Mouse (Mus musculus): ENCODE measurements at regions not wholly inside any gene's neighbourhood (a gene's known extent, or its start where the extent isn't known, plus 50 kb on each side); places are given as distances from the start of the nearest gene placed in this dataset.
"Not testable (repeated sequence)": the region's sequence is repeated elsewhere in the genome, so short reads cannot be mapped to it uniquely, and the experiment has no call there.

DNA sequence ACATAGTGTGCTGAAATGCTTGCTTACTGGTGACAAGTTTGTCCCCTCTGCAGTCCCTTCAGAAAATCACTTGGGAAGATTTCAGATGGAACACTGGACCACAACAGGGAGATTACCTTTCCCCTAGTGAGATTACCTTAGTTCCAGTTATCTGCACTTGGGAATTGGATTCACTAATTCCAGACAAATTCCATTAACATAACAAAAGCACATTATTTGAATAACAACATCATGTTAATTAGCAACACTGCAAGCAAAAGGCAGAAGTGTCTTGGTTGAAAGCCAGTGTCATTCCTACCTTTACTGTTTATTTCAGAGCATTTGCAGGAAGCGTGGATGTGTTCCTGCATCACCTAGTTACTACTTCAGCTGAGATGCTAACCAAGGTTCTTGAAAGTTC is 355.6 kb downstream of the Impad1 start:
- H3K27me3 ChIP-seq (ENCODE audit: control insufficient read depth, insufficient read depth, low read length), result no peaks in the 10 kb centered on the region
- 69% methylated on average over 1 of the region's 1 CpGs for WGBS
- no peak overlapping the region for H3K9ac ChIP-seq (ENCODE audit: low read length)
- H3K4me2 ChIP-seq (ENCODE audit: low read depth, low read length), result no peak overlapping the region
- H3K4me3 ChIP-seq (ENCODE audit: low read length), result no peak overlapping the region
- H3K9me3 ChIP-seq (replicated peaks; ENCODE audit: control insufficient read depth, low read length), result no peaks in the 10 kb centered on the region
- ATAC-seq (replicated peaks; ENCODE audit: extremely low read depth, insufficient read depth, low FRiP score), result no peak
- no peak overlapping the region for H3K27ac ChIP-seq (ENCODE audit: low read length)
- H3K4me1 ChIP-seq (ENCODE audit: control insufficient read depth, insufficient read depth, low read length), result no peaks in the 10 kb centered on the region
- H3K36me3 ChIP-seq (ENCODE audit: control insufficient read depth, insufficient read depth), result no peaks in the 10 kb centered on the region

DNA sequence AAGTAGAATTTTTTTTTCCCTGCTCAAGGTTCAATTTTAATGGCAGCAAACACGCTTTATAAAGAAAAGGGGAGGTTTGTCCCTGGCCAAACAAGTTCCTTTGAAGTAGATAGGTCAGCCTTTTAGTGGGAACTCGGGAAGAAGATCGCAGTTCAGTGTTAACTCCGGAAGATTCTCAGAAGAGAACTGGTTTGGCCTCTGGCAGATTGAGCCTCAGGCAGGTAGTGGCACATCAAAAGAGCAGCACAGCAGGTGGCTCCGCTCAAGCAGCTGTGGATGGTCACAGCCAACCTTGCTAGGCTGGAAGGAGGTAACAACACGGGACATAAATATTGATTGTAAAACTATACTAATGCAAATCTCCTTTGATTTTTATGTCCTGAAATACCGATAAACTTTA is 347.2 kb upstream of the Sdr16c6 start:
- not testable (repeated sequence) for H3K27ac ChIP-seq (ENCODE audit: low read length); H3K4me2 ChIP-seq (ENCODE audit: low read depth, low read length); H3K36me3 ChIP-seq (ENCODE audit: control insufficient read depth, insufficient read depth); H3K4me3 ChIP-seq (ENCODE audit: low read length); ATAC-seq (replicated peaks; ENCODE audit: extremely low read depth, insufficient read depth, low FRiP score); H3K4me1 ChIP-seq (ENCODE audit: control insufficient read depth, insufficient read depth, low read length); H3K27me3 ChIP-seq (ENCODE audit: control insufficient read depth, insufficient read depth, low read length); H3K9me3 ChIP-seq (replicated peaks; ENCODE audit: control insufficient read depth, low read length); H3K9ac ChIP-seq (ENCODE audit: low read length)
- 34% methylated on average over 7 of the region's 7 CpGs for WGBS

DNA sequence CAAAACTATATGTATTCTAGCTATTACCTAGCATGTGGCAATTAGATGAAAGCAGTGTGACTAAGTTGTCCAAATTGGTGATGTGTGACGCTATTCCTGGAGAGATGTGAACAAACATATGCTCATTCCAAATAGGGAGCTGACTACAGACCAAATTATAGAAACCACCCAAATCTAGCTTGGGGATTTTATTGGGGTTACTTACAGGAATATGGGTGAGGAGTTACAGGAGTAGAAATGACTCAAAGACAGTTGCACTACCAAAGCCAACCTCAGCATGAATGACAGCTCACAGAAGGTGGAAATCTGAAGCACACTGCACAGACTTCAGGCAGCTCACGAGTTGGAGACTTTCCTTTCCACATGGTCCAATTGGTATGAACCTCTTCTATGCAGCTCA is 326.5 kb upstream of the Sdr16c6 start:
- Histone ChIP-seq H3K36me3 (ENCODE audit: control insufficient read depth, insufficient read depth) (no peaks in the 10 kb centered on the region), H3K9ac (ENCODE audit: low read length) (no peak overlapping the region), H3K4me3 (ENCODE audit: low read length) (no peak overlapping the region), H3K27ac (ENCODE audit: low read length) (no peak overlapping the region), H3K27me3 (ENCODE audit: control insufficient read depth, insufficient read depth, low read length) (no peaks in the 10 kb centered on the region), H3K9me3 (replicated peaks; ENCODE audit: control insufficient read depth, low read length) (no peaks in the 10 kb centered on the region), H3K4me1 (ENCODE audit: control insufficient read depth, insufficient read depth, low read length) (no peaks in the 10 kb centered on the region), H3K4me2 (ENCODE audit: low read depth, low read length) (no peak overlapping the region)
- WGBS, result 65% methylated on average over 2 of the region's 2 CpGs
- ATAC-seq (replicated peaks; ENCODE audit: extremely low read depth, insufficient read depth, low FRiP score), result no peak

DNA sequence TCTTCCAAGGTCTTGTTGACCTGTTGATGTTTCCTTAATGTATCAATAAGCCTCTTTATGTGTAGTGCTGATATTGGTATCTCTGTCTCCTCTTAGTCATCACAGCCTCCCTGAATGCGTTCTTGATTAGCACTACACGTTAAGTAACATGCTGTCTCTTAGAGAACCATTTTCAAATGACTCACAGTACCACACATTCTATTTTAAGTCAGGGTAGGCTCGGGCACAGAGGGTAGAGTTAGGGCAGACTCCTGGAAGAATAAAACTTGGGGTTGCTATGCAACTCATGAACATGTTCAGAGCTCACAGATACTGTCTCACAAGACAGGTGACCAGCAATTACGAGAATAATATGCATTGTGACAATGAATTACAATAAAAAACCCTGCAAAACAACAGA is 320.1 kb upstream of the Sdr16c6 start:
- Histone ChIP-seq H3K27me3 (ENCODE audit: control insufficient read depth, insufficient read depth, low read length) (no peaks in the 10 kb centered on the region), H3K36me3 (ENCODE audit: control insufficient read depth, insufficient read depth) (no peaks in the 10 kb centered on the region), H3K9me3 (replicated peaks; ENCODE audit: control insufficient read depth, low read length) (no peaks in the 10 kb centered on the region), H3K4me3 (ENCODE audit: low read length) (no peak overlapping the region), H3K4me2 (ENCODE audit: low read depth, low read length) (no peak overlapping the region), H3K27ac (ENCODE audit: low read length) (no peak overlapping the region), H3K4me1 (ENCODE audit: control insufficient read depth, insufficient read depth, low read length) (no peaks in the 10 kb centered on the region), H3K9ac (ENCODE audit: low read length) (no peak overlapping the region)
- WGBS, result 55% methylated on average over 4 of the region's 4 CpGs
- ATAC-seq (replicated peaks; ENCODE audit: extremely low read depth, insufficient read depth, low FRiP score), result no peak

DNA sequence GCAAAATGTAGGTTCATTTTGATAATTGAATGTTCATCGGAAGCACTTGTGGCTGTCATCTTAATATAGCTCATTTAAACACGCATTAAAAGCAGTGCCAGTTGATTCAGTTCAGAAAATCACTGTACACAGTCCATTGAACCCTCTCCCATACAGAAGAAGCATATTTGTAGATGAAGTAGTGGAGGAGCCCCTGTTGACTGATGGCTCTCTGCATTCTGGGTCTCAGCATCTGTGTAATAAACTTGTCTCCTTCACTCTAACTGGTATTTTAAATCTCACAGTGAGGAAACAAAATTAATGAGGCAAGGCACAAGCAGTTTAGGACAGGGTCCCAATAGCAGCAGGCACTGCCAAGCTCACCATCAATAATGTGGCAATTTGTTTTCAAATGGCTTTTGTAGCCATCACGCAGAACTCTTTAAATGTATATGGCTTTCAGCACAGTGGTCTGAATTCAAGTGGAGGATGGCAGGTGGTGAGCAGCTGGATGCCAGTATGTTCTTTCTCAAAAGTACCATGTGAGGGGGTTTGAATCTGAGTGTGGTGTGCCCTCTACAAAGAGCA is 302.8 kb upstream of the Sdr16c6 start:
- H3K36me3 ChIP-seq (ENCODE audit: control insufficient read depth, insufficient read depth), result no peaks in the 10 kb centered on the region
- H3K4me3 ChIP-seq (ENCODE audit: low read length), result no peak overlapping the region
- ATAC-seq (replicated peaks; ENCODE audit: extremely low read depth, insufficient read depth, low FRiP score), result no peak
- no peak overlapping the region for H3K27ac ChIP-seq (ENCODE audit: low read length)
- no peaks in the 10 kb centered on the region for H3K27me3 ChIP-seq (ENCODE audit: control insufficient read depth, insufficient read depth, low read length)
- no peaks in the 10 kb centered on the region for H3K9me3 ChIP-seq (replicated peaks; ENCODE audit: control insufficient read depth, low read length)
- WGBS, result 79% methylated on average over 3 of the region's 3 CpGs
- H3K9ac ChIP-seq (ENCODE audit: low read length), result no peak overlapping the region
- no peak overlapping the region for H3K4me2 ChIP-seq (ENCODE audit: low read depth, low read length)
- no peaks in the 10 kb centered on the region for H3K4me1 ChIP-seq (ENCODE audit: control insufficient read depth, insufficient read depth, low read length)

DNA sequence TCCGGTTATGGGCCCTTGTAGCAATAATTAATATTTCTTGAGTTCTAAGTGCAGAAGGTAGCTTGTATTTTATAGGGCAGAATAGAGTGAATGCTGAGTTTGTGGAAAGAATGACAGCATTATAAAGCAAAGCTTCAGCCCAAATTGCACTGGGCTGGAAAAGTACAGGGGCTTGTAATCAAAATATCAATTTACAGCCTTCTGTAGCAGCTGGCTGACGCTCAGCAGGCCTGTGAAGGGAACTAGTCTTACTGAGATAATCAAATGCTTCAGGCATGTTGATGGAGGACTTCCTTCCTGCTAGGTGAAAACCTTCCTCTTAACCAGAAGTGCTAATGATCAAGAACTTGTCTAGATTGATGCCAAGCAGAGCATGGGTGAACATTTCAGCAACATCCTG is 257.9 kb upstream of the Sdr16c6 start:
- H3K4me3 ChIP-seq (ENCODE audit: low read length), result no peak overlapping the region
- H3K27ac ChIP-seq (ENCODE audit: low read length), result no peak overlapping the region
- no peaks in the 10 kb centered on the region for H3K36me3 ChIP-seq (ENCODE audit: control insufficient read depth, insufficient read depth)
- H3K27me3 ChIP-seq (ENCODE audit: control insufficient read depth, insufficient read depth, low read length), result no peaks in the 10 kb centered on the region
- WGBS, result 39% methylated on average over 2 of the region's 2 CpGs
- no peaks in the 10 kb centered on the region for H3K9me3 ChIP-seq (replicated peaks; ENCODE audit: control insufficient read depth, low read length)
- H3K9ac ChIP-seq (ENCODE audit: low read length), result no peak overlapping the region
- no peak overlapping the region for H3K4me2 ChIP-seq (ENCODE audit: low read depth, low read length)
- no peak for ATAC-seq (replicated peaks; ENCODE audit: extremely low read depth, insufficient read depth, low FRiP score)
- H3K4me1 ChIP-seq (ENCODE audit: control insufficient read depth, insufficient read depth, low read length), result no peaks in the 10 kb centered on the region

DNA sequence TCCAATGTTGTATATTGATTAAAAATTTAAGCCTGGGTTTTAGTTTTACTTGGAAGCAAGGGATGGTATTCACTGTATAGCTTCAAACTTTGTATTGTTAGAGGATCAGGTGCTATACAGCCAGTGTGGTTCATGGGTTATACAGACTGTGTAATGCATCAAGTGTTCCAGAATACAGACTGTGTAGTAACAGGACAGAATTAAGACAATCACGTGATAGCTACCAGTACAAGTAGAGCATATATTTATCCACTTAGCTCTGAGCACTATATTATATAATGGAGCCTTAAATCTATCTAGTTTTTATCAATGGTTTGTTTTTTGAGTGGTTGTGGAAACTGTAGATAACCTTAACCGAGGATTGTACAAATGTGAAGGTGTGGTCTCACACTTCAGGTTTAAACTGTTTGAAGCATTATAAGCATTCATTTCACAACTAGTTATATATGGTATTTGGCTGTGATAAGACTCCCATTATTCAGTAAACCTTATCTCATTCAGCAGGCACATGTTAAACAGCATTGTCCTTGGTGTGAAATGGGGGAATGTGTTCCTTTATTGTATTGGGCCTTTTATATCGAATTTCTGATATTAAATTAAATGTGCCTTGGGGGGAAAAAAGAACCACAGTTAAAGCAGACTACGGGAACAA is 256.3 kb upstream of the Sdr16c6 start:
- no peak for ATAC-seq (replicated peaks; ENCODE audit: extremely low read depth, insufficient read depth, low FRiP score)
- Histone ChIP-seq H3K9me3 (replicated peaks; ENCODE audit: control insufficient read depth, low read length) (no peaks in the 10 kb centered on the region), H3K27ac (ENCODE audit: low read length) (no peak overlapping the region), H3K4me2 (ENCODE audit: low read depth, low read length) (no peak overlapping the region), H3K36me3 (ENCODE audit: control insufficient read depth, insufficient read depth) (no peaks in the 10 kb centered on the region), H3K9ac (ENCODE audit: low read length) (no peak overlapping the region), H3K4me1 (ENCODE audit: control insufficient read depth, insufficient read depth, low read length) (no peaks in the 10 kb centered on the region), H3K27me3 (ENCODE audit: control insufficient read depth, insufficient read depth, low read length) (no peaks in the 10 kb centered on the region), H3K4me3 (ENCODE audit: low read length) (no peak overlapping the region)
- 64% methylated on average over 4 of the region's 4 CpGs for WGBS

DNA sequence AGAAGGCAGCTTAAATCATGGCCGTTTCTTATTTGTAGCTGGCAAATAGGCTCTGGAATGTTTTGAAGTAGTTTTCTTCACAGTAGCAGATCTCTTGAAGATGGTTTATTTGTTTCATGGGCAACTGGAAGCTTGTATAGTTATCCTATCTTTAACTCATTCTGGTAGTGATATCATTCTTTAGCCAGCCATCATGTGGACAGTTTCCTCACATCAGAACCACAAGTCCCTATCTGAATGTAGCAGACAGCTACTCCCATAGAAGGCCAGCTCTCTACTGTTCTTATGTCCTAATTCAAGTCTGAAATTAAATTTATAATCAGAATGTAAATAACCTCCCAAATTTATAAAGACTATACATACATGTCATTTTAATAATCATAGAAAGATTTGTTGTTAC is 253.8 kb upstream of the Sdr16c6 start:
- 80% methylated on average over 1 of the region's 1 CpGs for WGBS

DNA sequence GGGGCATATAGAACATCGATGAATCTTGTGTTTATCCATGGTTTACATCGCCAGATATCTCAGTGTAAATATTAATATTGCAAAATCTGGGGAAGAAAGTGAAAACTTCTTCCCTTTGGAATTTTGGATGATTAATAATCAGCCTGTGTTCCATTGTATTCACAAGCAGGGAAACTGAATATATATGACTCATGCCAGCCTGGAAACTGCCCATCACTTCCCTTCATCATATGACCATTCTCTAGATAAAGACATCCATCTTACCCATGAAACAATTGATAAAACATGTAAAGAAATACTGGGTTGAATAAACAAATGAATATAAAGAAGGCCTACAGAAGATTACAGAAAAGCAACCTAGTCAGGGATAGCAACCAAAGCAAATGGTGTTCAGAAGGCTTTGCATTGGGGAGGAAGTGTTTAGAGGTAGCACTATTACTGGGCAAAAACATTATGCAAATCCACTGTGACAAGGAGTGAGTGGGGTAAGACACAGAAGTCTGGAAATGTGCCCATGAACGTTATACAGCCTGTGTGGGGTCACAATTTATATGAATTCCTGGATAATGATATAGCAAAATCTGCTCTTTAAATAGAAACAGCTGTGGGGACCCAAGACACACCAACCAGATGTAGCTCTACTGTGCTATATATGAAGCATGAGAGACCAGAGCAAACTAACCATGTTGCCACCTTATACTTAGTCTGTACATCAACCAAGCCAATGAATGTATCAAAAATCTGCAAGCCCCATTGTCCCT is 238.5 kb upstream of the Sdr16c6 start:
- Histone ChIP-seq H3K4me3 (ENCODE audit: low read length) (no peak overlapping the region), H3K9ac (ENCODE audit: low read length) (no peak overlapping the region), H3K27ac (ENCODE audit: low read length) (no peak overlapping the region), H3K36me3 (ENCODE audit: control insufficient read depth, insufficient read depth) (no peaks in the 10 kb centered on the region), H3K4me2 (ENCODE audit: low read depth, low read length) (no peak overlapping the region), H3K27me3 (ENCODE audit: control insufficient read depth, insufficient read depth, low read length) (no peaks in the 10 kb centered on the region), H3K9me3 (replicated peaks; ENCODE audit: control insufficient read depth, low read length) (no peaks in the 10 kb centered on the region), H3K4me1 (ENCODE audit: control insufficient read depth, insufficient read depth, low read length) (no peaks in the 10 kb centered on the region)
- 56% methylated on average over 3 of the region's 3 CpGs for WGBS
- no peak for ATAC-seq (replicated peaks; ENCODE audit: extremely low read depth, insufficient read depth, low FRiP score)

More for the DNA sequence above, 253.8 kb upstream of the Sdr16c6 start:
- Histone ChIP-seq H3K4me3 (ENCODE audit: low read length) (no peak overlapping the region), H3K27ac (ENCODE audit: low read length) (no peak overlapping the region), H3K9ac (ENCODE audit: low read length) (no peak overlapping the region), H3K4me1 (ENCODE audit: control insufficient read depth, insufficient read depth, low read length) (no peaks in the 10 kb centered on the region), H3K9me3 (replicated peaks; ENCODE audit: control insufficient read depth, low read length) (no peaks in the 10 kb centered on the region), H3K36me3 (ENCODE audit: control insufficient read depth, insufficient read depth) (no peaks in the 10 kb centered on the region), H3K4me2 (ENCODE audit: low read depth, low read length) (no peak overlapping the region), H3K27me3 (ENCODE audit: control insufficient read depth, insufficient read depth, low read length) (no peaks in the 10 kb centered on the region)
- no peak for ATAC-seq (replicated peaks; ENCODE audit: extremely low read depth, insufficient read depth, low FRiP score)
